Mouse (Mus musculus) central nervous system, embryonic 14 days (tissue): ENCODE measurements around the gene Anks1. TPM values are rescaled to one million over a fixed set of nuclear protein-coding genes. Genes with fewer than 3 reads are reported as not detected.

Experiments used
- polyA plus RNA-seq: library from polyadenylated mRNA; depleted of rRNA; stranded (reverse); fragments of >200 nt; gene quantifications from 2 replicates; pipeline ENCODE4 v1.2.3, GENCODE M21; 2012; rRNA removed

The Anks1 gene
- 77.5 and 81.4 TPM in 2 replicates for polyA plus RNA-seq

GRCm38 (mm10) chr17:27908888-27909621 is at the start of gene Anks1:
Gene Anks1 (plus strand): TSS chr17:27909306.

DNA sequence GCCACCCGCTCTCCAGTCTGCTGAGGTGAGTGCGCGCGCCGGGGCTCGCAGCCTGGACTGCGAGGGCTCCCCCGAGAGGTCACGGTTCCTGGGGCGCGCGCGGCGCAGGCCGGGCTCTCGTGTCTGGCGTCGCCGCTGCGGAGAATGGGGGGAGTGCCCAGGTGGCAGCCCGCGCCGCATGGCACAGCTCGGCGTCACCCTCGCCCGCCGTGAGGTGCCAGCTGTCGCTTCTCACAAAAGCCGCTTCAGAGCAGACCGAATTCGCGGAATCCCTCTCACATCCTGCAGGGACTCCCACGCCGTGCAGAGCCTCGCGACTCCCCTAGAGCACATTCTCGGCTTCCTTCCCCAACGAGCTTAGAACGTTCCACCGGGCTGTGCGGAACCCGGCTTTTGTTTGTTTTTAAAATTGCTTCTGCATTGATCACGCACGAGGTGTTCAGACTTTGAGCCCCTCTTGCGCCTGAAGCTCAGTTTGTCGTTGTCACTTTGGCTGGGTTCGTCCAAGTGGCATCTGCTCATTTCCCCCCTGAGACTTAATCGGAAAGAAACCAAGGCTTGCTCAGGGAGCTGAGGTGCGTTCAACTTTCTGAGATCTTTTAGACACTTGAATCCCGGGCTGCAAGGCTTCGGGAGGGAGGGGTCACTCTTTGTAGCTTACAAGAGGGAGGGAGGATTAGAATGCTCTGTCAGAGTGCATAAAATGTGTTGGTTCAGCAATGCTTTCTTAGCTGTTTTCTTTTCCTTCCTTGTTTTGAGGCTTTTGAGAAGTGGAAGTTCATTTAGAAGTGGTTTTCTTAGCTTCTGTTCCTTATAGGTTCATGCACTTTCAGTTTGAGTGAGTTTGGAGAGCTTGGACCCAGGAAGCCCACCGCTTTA is 755 bp downstream of the Anks1 start, which contains the start of gene Taf11:
Taf11 (minus strand) TSS at position 223 of the 879 bp plus-strand sequence.

GRCm38 (mm10) chr17:28080045-28080816 is 171.1 kb downstream of the Anks1 start, which contains the start of gene Tcp11:
Gene Tcp11 (minus strand): TSS chr17:28080639.

Other genes with a start within 250 kb of the Anks1 start
- gene Spdef, start 180.4 kb upstream of the Anks1 start, polyA plus RNA-seq: 0.79 and 1.1 TPM in 2 replicates
- gene D17Wsu92e, start 88.7 kb upstream of the Anks1 start, polyA plus RNA-seq: 47.5 and 51.6 TPM in 2 replicates
- gene Snrpc, start 71.2 kb upstream of the Anks1 start, polyA plus RNA-seq: 227 and 263 TPM in 2 replicates
- gene Uhrf1bp1, start 52.9 kb upstream of the Anks1 start, polyA plus RNA-seq: 13.7 and 13.9 TPM in 2 replicates
- gene Taf11, start 538 bp downstream of the Anks1 start, polyA plus RNA-seq: 45.2 and 50.5 TPM in 2 replicates
- gene Tcp11, start 171.3 kb downstream of the Anks1 start, polyA plus RNA-seq: 2.4 and 2.8 TPM in 2 replicates
- gene Scube3, start 232.8 kb downstream of the Anks1 start, polyA plus RNA-seq: 19.3 and 25.1 TPM in 2 replicates